Mouse (Mus musculus) liver, adult (tissue): ENCODE measurements around the gene Pias3.

Experiments
- GATA4 ChIP-seq: IDR thresholded peaks from 2 replicates; pipeline ENCODE4 v1.6.1; 2014; ENCODE audit warnings: mild to moderate bottlenecking, low read length; ENCODE audit not compliant: insufficient replicate concordance

Gene Pias3

DNA sequence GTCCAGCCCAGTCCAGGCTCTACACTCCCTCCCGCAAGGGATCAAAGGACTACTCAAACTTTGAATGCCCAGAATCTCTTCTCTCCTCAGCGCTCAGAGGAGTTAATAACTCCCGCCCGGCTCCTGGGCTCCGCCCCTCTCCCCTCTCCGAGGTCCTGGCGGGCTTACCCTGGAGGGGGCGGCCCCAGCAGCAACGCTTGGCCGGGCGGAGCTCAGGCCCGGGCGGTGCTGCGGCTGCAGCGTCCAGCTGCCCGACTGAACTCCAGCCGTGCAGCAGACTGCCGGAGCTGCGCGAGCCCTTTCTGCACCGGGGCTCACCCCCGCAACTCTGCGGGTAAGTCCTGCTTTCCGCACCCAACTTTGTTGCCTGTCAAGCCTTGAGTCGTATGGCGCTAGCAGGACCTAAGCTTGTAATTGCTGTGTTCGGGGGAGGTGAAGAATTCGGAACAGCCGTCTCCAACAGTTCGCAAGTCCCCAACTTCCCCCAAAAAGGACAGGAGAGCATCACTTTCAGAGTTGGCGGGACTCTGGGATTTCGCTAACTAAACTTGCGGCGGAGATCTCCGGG is at the start of gene Pias3:
TSS of gene Pias3 (plus strand) at position 187 of the 568 bp plus-strand sequence.
- TF ChIP-seq GATA4, result no peak

DNA sequence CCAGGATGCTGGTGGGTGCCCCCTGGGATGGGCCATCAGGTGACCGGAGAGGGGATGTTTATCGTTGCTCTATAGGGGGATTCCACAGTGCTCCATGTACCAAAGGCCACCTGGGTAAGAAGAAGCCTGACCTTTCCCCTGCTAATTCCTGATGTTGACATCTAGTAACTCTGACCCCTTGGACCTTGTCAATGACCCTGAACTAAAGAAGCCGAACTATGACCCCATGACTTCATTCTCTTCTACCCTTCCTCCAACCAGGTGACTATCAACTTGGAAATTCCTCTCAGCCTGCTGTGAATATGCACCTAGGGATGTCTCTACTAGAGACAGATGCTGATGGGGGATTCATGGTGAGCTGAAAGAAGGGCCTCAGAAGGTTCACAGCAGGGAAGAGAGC is 48.8 kb upstream of the Pias3 start:
- no peak for TF ChIP-seq GATA4

DNA sequence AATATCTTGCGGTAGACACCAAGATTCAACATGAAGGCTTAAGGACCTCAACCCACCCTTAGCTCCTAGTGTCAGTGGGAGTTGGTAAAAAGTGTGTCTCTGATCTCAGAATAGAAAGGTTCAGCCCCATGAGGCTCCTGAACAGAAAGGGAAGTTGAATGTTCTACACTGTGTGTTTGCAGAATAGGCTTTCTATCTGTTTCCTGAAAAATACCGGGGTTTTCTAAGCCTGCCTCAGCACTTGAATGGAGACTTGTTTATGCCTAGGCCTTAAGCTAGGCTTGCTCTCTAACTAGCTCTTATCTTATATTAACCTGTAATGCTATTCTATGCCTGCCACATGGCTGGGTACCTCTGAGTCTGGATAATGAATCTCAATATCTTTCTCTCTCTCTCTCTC is 35.3 kb upstream of the Pias3 start:
- no peak for TF ChIP-seq GATA4

- TF ChIP-seq GATA4, result no peak
These were observed 33.4 kb upstream of the Pias3 start for GRCm38 (mm10) chr3:96662731-96663316.

DNA sequence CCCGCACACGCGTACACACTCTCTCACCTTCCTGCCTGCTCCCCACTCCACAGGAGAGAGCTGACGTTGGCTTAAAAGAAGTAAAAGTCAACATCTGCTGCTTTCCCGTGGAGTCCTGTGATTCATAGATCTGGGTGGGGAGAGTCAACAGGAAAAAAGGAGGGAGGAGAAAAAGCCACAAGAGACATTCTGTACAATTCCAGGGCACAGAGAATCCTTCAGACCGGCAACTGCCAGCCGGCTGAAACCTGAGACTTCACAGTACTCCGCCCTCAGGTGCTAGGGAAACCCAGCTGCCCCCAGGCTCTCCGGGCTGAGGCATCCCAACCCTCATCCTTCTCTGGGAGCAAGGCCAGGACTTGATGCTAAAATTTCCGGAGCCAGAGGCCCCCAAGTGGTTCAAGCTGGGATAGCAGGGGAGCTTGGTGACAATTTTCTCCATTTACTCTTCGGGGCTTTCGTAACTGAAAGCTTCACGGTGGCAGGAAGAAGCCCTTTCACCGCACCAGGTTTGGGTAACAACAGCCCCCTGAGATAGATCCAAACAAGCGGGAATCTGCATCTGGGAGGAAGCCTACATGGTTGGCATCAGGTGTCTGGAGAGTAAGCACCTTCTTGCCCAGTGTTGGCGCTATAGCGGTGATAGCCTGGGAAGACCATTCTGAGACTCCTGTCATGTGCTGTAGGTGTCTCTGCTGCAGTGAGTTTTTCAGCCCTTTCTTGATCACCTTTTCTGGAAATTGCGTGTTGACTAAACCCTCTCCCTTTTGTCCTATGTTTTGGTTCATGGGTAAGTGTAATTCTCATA is 32.5 kb upstream of the Pias3 start:
- TF ChIP-seq GATA4, result no peak

DNA sequence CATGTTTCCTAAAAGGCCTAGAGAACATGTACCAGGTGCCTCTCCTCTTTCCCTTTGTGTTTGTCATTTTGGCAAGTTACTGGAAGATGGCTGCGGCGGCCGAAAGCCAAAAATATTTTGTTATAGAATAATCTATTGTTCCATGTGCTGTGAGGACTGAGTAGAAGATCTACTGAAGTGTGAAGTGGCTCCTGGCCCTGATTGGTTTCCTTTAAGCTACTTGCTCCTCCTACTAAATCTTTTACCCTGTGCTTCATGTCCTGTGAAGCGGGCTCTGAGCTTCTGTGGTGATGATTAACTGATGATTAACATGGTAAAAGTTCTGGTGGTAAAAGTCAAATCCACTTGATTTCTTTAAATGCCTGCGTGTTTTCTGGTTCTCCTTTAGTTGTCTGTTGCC is 29.3 kb upstream of the Pias3 start:
- TF ChIP-seq GATA4, result no peak

- TF ChIP-seq GATA4, result no peak
These were observed 28.9 kb upstream of the Pias3 start for GRCm38 (mm10) chr3:96667316-96667715.

GRCm38 (mm10) chr3:96668424-96669067 is 27.6 kb upstream of the Pias3 start:
- TF ChIP-seq GATA4, result no peak

DNA sequence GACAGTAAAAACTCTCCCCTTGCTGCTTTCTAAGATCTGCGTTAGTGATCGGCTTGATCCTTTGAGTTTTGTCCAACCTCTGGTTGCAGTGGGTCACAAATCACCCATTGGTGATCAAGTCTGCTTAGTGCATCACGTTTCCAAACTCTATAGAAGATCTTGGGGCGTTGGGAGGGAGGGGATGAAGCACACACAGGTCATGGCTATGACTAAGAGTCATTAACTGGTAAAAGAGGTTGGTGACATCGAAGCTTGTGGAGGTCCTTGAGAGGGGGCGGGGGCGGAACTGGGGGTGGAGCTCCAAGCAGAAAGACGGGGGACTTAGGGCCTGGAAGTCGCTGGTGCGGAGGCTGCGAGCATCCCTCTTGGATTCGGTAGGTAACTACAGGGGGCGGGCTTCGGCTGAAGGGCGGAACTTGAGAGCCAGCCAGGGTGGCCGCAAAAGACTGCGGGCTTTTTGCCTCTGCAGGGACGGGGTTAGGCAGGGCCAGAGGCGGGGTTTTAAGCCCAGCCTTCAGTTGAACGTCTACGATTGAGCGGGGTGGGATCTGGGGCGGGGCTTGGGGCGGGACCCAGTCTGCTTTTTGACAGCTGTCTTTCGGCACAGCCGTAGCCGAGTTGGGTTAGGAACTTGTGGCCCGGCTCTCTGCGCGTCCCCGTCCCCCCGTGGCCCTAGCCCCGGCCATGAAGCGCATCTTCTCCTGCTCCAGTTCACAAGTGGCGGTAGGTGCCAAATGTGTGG is 26.3 kb upstream of the Pias3 start, which contains the start of gene Ankrd35:
TSS of gene Ankrd35 (plus strand) at position 405 of the 742 bp plus-strand sequence.
- TF ChIP-seq GATA4, result no peak

DNA sequence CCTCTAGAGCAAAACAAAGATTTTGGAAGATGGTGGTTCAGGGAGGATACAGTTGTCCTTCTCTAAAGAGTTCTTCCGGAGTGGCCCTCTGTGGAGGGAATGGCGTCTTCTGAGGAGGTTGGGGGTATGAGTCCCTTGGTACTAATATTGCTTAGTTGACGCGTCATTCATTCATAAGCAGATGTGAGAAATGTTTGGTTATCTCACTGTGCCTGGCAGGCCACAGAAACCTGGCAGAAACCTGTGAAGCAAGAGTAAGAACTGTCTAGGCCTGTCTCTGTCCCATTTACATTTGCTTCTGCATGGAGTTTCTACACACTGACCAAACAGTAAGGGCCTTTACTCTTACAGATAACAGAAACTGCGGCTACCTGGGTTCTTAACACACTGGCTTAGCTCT is 24.7 kb upstream of the Pias3 start:
- no peak for TF ChIP-seq GATA4

DNA sequence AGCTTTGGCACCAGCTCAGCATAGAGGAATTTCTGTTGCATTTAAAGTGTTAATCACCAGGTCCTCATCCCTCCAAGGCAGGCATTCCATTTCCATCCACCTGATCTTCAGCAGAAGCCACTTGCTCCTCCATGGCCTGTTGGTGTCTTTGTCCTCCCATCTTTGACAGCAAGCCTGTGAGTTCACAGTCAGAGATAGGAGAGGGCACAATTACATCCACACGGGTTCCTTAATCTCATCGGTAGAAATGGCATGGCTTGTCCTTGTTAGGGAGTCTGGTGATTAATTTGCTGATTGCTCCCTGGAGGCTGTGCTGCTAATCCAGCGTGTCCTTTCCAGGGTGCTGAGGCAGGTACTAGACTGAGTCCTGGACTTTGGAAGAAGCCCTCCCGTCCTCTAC is 22.7 kb upstream of the Pias3 start:
- TF ChIP-seq GATA4, result no peak

GRCm38 (mm10) chr3:96674442-96674841 is 21.7 kb upstream of the Pias3 start:
- no peak for TF ChIP-seq GATA4

- no peak for TF ChIP-seq GATA4
These were observed 21.0 kb upstream of the Pias3 start for GRCm38 (mm10) chr3:96675171-96675570.

DNA sequence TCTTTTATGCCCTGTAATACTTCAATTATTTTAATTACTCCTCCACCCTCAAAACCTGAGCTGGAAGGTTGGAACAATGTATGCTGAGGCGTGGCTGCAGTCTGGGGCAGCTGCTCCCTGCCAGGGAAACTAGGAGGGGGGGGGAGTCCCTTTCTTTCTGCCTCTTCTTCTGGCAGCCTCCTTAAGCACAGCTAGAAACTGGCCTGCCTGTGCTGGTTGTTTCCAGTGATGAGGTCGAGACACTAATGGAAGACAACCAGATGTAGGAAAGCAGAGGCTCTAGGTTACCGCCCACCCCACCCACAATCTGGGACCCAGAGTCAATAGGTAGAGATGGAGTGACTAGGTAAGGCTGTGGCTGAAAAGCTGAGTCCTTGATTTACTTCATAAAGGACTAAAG is 20.5 kb upstream of the Pias3 start:
- TF ChIP-seq GATA4, result no peak

- TF ChIP-seq GATA4, result no peak
These were observed 17.7 kb upstream of the Pias3 start for GRCm38 (mm10) chr3:96678456-96678855.
